Mouse (Mus musculus) retina, postnatal 7 days (tissue): ENCODE measurements around the gene Rflnb.

Source experiments
- DNase-seq: peaks from one replicate; pipeline ENCODE4 v3.0.0-alpha.2; 2012; ENCODE audit warnings: low read depth, low spot score

The Rflnb gene

DNA sequence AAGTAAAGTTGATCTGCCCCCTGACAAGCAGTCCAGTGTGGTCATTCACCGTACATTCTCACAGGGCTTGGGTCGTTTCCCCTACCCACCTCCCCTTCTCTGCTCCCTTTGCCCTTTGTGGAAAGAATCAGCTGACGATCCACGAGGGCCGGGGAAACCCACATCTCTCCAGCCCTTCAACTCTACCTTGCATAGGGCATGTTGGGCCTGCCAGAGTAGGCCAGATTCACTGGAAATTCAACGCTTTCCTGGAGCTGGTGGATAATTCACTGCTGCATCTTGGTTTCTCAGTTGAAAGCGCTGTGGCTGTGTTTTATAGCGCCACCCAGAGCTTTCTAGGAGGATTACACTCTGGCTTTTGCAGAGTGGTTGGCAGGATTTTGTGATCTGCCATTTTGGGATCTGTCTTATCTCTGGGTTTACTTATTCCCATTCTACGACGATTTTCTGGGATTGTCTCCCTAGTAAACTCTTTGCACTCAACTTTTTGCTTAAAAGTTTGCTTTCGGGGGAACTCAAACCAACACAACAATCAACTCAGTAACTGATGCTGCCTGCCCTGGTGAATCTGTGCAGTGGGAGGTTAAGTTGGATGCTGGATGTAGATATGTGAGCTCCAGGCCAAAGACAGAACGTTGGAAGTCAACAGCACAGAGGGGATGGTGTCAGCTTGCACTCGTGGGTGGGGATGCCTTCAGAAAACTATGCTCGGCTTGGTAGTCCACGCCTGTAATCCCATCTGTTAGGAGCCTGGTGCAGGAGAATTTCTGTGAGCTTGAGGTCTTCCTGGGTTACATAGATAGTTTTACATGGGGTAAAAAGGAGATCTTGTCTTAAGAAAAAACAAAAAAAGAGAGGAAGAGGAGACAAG, 36.4 kb downstream of the Rflnb start:
- DNase-seq: no peak

- no peak for DNase-seq
Observed at GRCm38 (mm10) chr11:75985948-75986347, 41.6 kb downstream of the Rflnb start.

DNA sequence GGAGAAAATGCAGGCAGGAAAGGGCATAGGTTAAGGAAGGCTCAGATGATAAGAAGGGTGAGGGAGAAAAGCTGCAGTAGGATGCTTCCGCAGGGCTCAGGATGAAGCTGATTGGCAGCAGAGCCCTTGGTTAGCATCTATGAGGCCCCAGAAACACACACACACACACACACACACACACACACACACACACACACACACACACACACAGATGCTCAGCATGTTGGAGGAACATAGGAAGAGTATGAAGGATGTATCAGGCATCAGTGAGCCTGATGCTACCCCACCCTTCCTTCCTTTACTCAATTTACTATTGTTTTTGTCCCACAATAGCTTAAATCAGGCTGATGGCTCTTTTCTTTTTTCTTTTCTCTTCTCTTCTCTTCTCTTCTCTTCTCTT, 43.0 kb downstream of the Rflnb start:
- no peak for DNase-seq

DNA sequence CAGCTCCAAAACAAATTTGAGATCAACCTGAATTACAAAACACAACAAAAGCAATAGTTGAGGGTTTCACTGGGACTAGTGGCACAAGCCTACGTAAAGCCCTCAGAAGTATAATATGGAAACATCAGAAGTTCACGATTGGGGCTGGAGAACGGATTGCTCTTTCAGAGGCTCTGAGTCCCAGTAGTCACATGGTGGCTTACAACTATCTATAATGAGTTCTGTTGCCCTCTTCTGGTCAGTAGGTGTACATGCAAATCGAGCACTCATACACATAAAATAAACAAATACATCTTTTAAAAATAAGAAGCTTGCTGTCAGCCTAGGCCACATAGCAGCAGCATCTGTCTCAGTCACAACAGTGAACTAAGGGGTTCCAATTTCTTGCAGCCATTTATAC, 44.4 kb downstream of the Rflnb start:
- DNase-seq: no peak

- no peak for DNase-seq
Observed at GRCm38 (mm10) chr11:75980413-75980812, 47.2 kb downstream of the Rflnb start.

DNA sequence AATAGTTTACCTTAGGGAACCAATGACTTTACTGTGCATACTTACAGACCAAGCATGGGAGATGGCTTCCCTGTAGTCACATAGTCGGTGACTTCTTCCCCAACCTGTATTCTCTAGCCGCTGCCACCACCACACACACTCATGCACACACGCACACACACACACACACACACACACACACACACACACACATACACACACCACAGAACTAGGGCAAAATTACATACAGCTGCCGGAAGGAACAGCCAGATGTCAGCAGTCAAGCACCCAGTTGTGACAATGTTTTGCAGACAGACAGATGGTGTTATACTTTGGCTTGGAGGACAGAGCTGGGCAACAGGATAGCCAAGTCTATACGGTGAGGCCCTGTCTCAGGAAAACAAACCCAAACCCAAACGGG, 49.5 kb downstream of the Rflnb start:
- no peak for DNase-seq

DNA sequence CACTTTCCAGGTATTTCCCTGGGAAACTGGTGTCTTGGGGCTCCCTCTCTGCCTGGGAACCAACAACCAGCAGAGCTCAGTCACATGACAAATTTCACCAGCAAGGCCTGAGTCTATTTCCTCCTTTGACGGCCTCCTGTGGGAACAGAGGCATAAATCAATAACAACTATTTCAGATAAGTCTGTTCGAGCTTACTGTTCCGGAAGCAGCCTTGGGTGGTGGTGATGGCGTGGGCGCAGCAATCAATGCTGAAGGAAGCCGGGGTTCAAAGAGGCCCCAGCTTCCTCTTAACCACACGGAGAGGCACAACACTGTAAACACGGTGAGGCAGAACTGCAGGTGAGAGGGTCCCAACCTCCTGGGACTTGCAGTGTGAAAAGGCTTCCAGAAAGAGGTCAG, 50.8 kb downstream of the Rflnb start:
- no peak for DNase-seq

GRCm38 (mm10) chr11:75973988-75974387, 53.6 kb downstream of the Rflnb start:
- no peak for DNase-seq

DNA sequence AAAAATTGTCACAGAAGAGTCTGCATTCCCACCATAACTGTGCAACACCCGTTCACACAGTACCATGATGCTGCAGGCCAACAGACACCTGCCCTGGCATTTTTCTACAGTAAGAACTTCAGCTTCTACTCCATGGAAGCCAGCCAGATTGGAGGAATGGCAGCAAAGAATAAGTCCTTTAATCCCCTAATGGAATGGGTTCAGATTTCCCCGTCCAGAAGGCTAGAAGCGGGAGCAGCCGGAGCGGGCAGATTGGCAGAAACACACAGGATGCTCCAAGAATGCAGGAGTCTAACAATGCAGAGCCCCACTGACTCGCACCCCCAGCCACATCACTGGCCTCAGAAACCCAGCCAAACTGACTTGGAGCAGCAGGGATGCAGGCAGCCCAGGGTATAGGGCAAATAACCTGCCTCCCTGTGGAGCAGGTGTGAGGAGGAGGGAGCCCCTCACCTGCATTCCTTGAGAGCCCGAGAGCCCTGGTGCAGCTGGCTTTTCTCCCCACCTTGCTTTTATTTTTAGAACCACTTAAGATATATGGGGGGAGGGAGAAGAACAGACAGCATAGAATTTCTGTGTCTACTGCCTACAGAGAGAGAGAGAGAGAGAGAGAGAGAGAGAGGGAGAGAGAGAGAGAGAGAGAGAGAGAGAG, 54.5 kb downstream of the Rflnb start:
- no peak for DNase-seq

- DNase-seq: no peak
Observed at GRCm38 (mm10) chr11:75972188-75972587, 55.4 kb downstream of the Rflnb start.

- no peak for DNase-seq
Observed at GRCm38 (mm10) chr11:75970629-75971028, 57.0 kb downstream of the Rflnb start.
